Mouse (Mus musculus) kidney, postnatal 25 days (tissue): ENCODE data around the gene Olfr1183.
"Not testable (repeated sequence)": the region's sequence is repeated elsewhere in the genome, so short reads cannot be mapped to it uniquely, and the experiment has no call there.

ENCODE experiments used
- DNase-seq, 2 experiments: peaks; one replicate each; pipeline ENCODE4 v3.0.0; 2021; ENCODE audit warnings: mixed read lengths in 2 of 2

Olfr1183 gene

GRCm38 (mm10) chr2:88454567-88454966 is at the start of gene Olfr1183:
TSS of gene Olfr1183 (plus strand) at chr2:88454867.
- not testable (repeated sequence) for DNase-seq

DNA sequence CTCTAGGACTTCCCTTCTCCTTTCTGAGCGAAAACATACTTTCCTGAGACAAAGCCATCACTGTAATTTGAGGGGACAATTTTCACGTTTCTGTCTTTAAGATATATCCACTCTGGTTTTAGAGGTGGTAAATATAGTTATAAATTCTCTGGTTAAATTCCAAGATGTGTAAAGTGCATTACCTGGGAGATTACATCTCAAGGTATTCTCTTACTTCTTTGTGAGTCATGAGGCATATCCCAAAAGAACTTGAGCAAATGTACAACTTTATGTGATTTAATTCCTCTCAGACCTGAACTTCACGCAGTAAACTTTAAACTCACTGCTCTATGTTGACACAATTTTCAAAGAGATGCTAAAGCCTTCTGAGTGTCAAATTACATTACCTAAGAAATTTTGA is 48.3 kb upstream of the Olfr1183 start, which contains the start of gene Olfr1179:
TSS of gene Olfr1179 (minus strand) at position 101 of the 400 bp plus-strand sequence.
- no peak for DNase-seq

DNA sequence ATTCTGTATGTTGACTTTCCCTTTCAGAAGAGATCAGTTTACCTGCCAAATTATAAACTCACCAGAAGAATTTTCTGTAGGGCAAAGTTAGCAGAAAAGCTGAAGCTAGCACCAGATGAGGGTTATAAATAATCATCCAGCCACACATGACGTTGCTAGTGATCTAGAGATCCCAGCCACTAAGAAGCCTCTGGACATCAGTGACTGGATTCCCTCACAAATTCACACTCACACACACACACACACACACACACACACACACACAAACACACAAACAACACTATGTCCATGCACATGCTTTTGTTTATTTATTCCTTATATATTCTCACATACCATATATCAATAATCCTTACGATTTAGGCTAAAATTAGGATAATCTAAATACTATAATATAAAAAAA is 35.6 kb upstream of the Olfr1183 start, which contains the start of gene Olfr1180:
TSS of gene Olfr1180 (minus strand) at position 101 of the 400 bp plus-strand sequence.
- no peak for DNase-seq

GRCm38 (mm10) chr2:88426071-88426470 is 28.6 kb upstream of the Olfr1183 start, which contains the start of gene Olfr1181:
TSS of gene Olfr1181 (minus strand) at chr2:88426171.
- DNase-seq: no peak

DNA sequence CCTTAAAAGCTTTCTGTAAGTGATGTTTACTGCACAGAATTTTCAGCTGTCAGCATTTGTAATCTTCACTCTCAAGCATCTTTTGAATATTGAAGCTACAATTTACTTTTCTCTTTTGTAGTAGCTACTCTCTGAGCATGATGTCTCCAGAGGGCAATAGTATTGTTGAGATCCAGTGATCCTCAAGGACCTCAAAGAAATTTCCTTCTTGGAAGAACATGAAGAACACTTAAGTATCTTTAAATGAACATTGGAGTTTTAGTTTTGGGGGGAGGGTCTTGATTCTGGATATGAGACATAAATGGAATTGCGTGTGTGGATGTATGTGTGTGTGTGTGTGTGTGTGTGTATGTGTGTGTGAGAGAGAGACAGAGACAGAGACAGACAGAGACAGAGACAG is 5.6 kb upstream of the Olfr1183 start, which contains the start of gene Gm13757:
TSS of gene Gm13757 (minus strand) at position 101 of the 400 bp plus-strand sequence.
- no peak for DNase-seq

DNA sequence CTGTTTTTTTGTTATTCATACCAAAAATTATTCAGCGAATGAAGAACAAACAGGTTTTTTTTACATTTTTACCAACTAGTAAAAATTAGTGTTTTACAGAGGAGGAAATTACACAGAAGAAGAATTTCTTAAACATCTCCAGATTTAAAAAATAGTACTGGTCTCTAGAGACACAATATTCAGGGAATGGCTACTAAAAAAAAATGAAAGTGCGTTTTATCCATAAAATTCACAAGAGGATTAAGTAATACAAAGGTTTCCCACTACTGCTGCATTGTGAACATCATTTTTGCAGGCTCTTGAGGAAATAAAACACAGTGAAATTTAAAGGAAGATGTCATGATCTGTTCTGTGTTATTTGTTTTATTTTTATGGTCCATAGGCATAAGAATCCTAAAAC is 28.6 kb downstream of the Olfr1183 start, which contains the start of gene Olfr1184:
TSS of gene Olfr1184 (plus strand) at position 301 of the 400 bp plus-strand sequence.
- no peak for DNase-seq

GRCm38 (mm10) chr2:88493020-88493419 is 38.4 kb downstream of the Olfr1183 start, which contains the start of gene Olfr1185-ps1:
TSS of gene Olfr1185-ps1 (plus strand) at chr2:88493320.
- DNase-seq: no peak

DNA sequence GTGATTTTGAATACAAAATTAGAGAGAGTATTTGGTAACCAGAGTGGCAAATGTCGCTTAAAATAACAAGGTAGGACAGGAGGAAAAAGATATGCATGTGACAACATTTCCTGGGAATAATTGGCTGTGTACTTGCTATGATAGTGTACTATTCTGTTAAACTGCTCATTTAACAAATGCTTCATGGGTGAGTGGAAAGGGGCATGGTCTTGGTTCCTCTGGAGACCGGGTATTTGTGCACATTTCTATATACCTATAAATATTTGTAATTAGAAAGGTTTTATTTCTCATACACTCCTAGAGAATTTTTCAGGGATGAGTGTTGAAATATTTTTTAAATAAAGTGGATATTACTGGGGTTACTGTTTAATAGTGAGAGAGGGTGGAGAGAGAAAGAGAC is 63.6 kb downstream of the Olfr1183 start, which contains the start of gene Olfr1186:
TSS of gene Olfr1186 (plus strand) at position 301 of the 400 bp plus-strand sequence.
- no peak for DNase-seq
